15 mouse cellular contexts compared by ENCODE assay signal in the genomic region with DNA sequence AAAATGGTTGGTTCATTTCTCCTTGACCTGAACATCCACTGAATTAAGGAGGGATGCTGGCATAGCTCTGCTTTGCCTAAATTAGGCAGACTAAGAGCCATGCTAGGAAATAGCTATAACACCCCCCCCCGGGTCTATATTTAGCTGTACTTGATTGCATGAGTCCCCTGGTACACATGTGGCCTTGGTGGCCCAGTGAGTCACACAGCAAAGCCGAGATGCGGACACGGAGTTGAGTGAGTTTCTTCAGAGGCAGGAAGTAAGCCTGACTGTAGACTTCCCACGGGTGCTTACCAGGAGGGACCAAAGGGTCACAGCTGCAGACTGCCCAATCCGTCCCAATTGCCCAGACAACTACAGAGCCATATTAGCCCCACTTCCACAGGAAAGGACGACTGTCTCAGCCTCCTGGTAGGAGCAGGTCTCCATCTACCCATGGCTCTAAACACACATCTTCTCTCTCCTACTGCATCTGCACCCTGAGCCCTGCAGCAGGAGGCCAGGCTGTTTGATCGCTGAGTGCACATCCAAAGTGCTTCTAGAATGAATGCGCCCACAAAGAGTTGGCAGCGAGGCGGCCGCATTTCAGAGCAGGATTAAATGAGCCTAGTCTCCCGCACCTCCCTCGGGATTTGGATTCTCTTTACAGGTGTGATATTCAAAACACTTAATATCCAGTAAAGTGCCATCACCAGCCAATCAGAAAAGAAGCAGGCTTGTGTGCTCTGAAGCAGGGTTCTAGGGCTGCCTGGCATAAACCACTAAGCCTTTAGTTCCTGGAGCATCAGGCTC. TPM values are rescaled to one million over a fixed set of nuclear protein-coding genes. Genes with fewer than 3 reads are reported as not detected.
A peak's percentile ranks its signal among the peaks of the same experiment; 100 is the strongest.
DNase-seq lines count a peak whose midpoint lies in the region; ATAC-seq and TF ChIP-seq lines count a peak whose summit lies in the region.
"Had no signal": no experiment of that assay in that cellular context is flagged by ENCODE, and none has a peak within 500 bp of the region (broad histone marks: within the 10 kb centered on the region; RNA-seq: fewer than 3 reads in every experiment).

No protein-coding gene starts in this region.

- no peaks in the 10 kb centered on the region for H3K36me3 ChIP-seq in midbrain, postnatal 0 days (ENCODE audit: insufficient read depth, low read length)
- no peaks in the 10 kb centered on the region for H3K36me3 ChIP-seq in midbrain, embryonic 10.5 days
- H3K36me3 ChIP-seq in heart, embryonic 12.5 days: no peaks in the 10 kb centered on the region

- H3K4me2 ChIP-seq in midbrain, postnatal 0 days (ENCODE audit: low read depth, low read length, poor library complexity, severe bottlenecking): no peak overlapping the region
- H3K4me2 ChIP-seq in heart, embryonic 12.5 days: peak overlapping the region; percentile 10; the same call in 1 of the 2 replicates
- H3K4me2 ChIP-seq: liver, embryonic 11.5 days had no signal

- no peak for TF ChIP-seq CTCF in gastrocnemius, adult 2 months (IDR thresholded peaks at IDR 0.05)
- TF ChIP-seq CTCF in midbrain, postnatal 0 days (IDR thresholded peaks at IDR 0.05): no peak

- H3K4me1 ChIP-seq in midbrain, postnatal 0 days (ENCODE audit: insufficient read depth, low read length): no peaks in the 10 kb centered on the region; the same call in 1 of the 2 replicates
- peaks cover 24% of the 10 kb centered on the region for H3K4me1 ChIP-seq in midbrain, embryonic 10.5 days
- H3K4me1 ChIP-seq in heart, embryonic 12.5 days (replicated peaks): peaks cover 39% of the 10 kb centered on the region

- WGBS in midbrain, postnatal 0 days: 64% methylated on average over 14 of the region's 14 CpGs
- WGBS in midbrain, embryonic 10.5 days: 76% methylated on average over 14 of the region's 14 CpGs
- 55% methylated on average over 14 of the region's 14 CpGs for WGBS in heart, embryonic 12.5 days

- H3K9me3 ChIP-seq in midbrain, postnatal 0 days (ENCODE audit: low read length): no peaks in the 10 kb centered on the region
- no peaks in the 10 kb centered on the region for H3K9me3 ChIP-seq in midbrain, embryonic 10.5 days (replicated peaks)
- no peaks in the 10 kb centered on the region for H3K9me3 ChIP-seq in heart, embryonic 12.5 days (replicated peaks)

- H3K27me3 ChIP-seq in midbrain, postnatal 0 days (ENCODE audit: insufficient read depth, low read length): no peaks in the 10 kb centered on the region
- H3K27me3 ChIP-seq in midbrain, embryonic 10.5 days (ENCODE audit: low read depth, poor library complexity, severe bottlenecking): no peaks in the 10 kb centered on the region
- 0 out of 2 replicates have a peak, but pooled peaks cover 5% of the 10 kb centered on the region for H3K27me3 ChIP-seq in heart, embryonic 12.5 days (replicated peaks)

- no peak overlapping the region for H3K4me3 ChIP-seq in gastrocnemius, adult 2 months
- H3K4me3 ChIP-seq in midbrain, postnatal 0 days (ENCODE audit: low read depth, low read length): no peak overlapping the region
- H3K4me3 ChIP-seq in midbrain, embryonic 10.5 days: no peak overlapping the region
- no peak overlapping the region for H3K4me3 ChIP-seq in heart, embryonic 12.5 days

- no peak overlapping the region for H3K9ac ChIP-seq in midbrain, postnatal 0 days (replicated peaks; ENCODE audit: low read length, poor library complexity, severe bottlenecking)
- no peak overlapping the region for H3K9ac ChIP-seq in heart, embryonic 12.5 days

- no peak for DNase-seq in gastrocnemius, adult 2 months
- no peak for DNase-seq in gastrocnemius, adult 8-10 months (ENCODE audit: low spot score in 2 of 2)
- peak; percentile 23 for DNase-seq in midbrain, postnatal 0 days (ENCODE audit: low spot score)
- DNase-seq in midbrain, embryonic 10.5 days (ENCODE audit: low spot score): no peak
- DNase-seq in spleen, postnatal 14 days (ENCODE audit: low spot score in 2 of 2): no peak
- no peak for DNase-seq in embryo, embryonic 10 days (ENCODE audit: low spot score)
- no peak for DNase-seq in thymus, postnatal 4 days
- DNase-seq: cerebellum, postnatal 14 days; kidney, adult 11 months; lung, postnatal 14 days; thymus, adult 18-20 months had no signal

- intact Hi-C loops in gastrocnemius, adult 2 months (cut with DNase I): no loop called here

- ATAC-seq in midbrain, postnatal 0 days (ENCODE audit: low FRiP score): peak; percentile 41; the same call in 1 of the 2 replicates
- no peak for ATAC-seq in heart, embryonic 12.5 days (ENCODE audit: insufficient number of reproducible peaks, low FRiP score)
- ATAC-seq: activated CD4-positive, CD25-positive, alpha-beta regulatory T cell, adult 4 months; midbrain, embryonic 16.5 days had no signal

- peak overlapping the region; percentile 49; the same call in 1 of the 2 replicates for H3K27ac ChIP-seq in gastrocnemius, adult 2 months
- no peak overlapping the region for H3K27ac ChIP-seq in midbrain, postnatal 0 days (ENCODE audit: low read depth, low read length)
- H3K27ac ChIP-seq in midbrain, embryonic 10.5 days (replicated peaks): no peak overlapping the region
- H3K27ac ChIP-seq in heart, embryonic 12.5 days (ENCODE audit: poor library complexity, severe bottlenecking): peak overlapping the region; percentile 22; the same call in 1 of the 2 replicates

RNA-seq across cellular contexts. Expression of a gene that starts 29.9 kb away (rescaled TPM):
- total RNA-seq in gastrocnemius, adult 2 months (2021): 10 to 100 TPM; 41.0 to 45.7 TPM
- total RNA-seq in gastrocnemius, adult 8-10 months (2022): 10 to 100 TPM; 36.4 to 45.5 (median 40.1) TPM
- total RNA-seq in midbrain, postnatal 0 days (2014; rRNA removed): 96.4 and 121 TPM in 2 replicates
- polyA plus RNA-seq in midbrain, postnatal 0 days (2015; fragmentation: Nextera tagmentation; extraction: Ambion mirVana): 66.8 and 73.5 TPM in 2 replicates
- polyA plus RNA-seq in midbrain, embryonic 10.5 days (2016; fragmentation: Nextera tagmentation; extraction: Ambion mirVana): 203 and 204 TPM in 2 replicates
- 104 and 105 TPM in 2 replicates for polyA plus RNA-seq in heart, embryonic 12.5 days (2016; fragmentation: Nextera tagmentation; extraction: Ambion mirVana)

Comparison
In these comparisons a context has a peak if more than half of its experiments do, and no peak if none do; other contexts are left out.
1. H3K27ac ChIP-seq: peak in gastrocnemius, adult 2 months (single experiment) and heart, embryonic 12.5 days (single experiment); none in midbrain, postnatal 0 days (single experiment) and midbrain, embryonic 10.5 days (single experiment).